Mouse (Mus musculus): ENCODE data around the gene Olfr589.
"Not testable (repeated sequence)": the region's sequence is repeated elsewhere in the genome, so short reads cannot be mapped to it uniquely, and the experiment has no call there.

The Olfr589 gene

DNA sequence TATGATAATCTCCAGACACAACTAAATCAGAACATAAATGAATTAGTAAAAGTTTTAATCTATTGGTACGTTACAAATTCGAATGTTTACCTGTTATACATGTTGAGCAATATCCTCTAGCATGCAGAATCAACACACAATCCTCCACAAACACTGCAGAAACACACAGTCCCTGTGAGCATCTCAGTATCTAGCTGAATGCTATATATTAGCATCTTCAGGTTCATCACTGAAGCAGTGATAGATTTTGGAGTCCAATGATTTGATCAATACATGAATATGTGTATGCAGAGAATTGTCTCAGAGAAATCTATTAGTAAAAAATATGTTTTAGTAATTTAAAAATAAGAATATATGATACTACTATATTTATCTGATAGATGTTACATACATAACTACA is at the start of gene Olfr589:
TSS of gene Olfr589 (minus strand) at position 101 of the 400 bp plus-strand sequence.
- DNase-seq (ENCODE audit: inconsistent age in 2 of 2, low spot score in 1 of 2): peak in 1 of 2 experiments; percentile 4

DNA sequence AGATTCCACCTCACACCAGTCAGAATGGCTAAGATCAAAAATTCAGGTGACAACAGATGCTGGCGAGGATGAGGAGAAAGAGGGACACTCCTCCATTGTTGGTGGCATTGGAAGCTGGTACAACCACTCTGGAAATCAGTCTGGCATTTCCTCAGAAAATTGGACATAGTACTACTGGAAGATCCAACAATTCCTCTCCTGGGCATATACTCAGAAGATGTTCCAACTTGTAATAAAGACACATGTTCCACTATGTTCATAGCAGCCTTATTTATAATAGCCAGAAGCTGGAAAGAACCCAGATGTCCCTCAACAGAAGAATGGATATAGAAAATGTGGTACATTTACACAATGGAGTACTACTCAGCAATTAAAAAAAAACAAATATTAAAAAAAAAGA is 28.3 kb upstream of the Olfr589 start, which contains the start of gene Olfr592:
TSS of gene Olfr592 (plus strand) at position 301 of the 400 bp plus-strand sequence.
- not testable (repeated sequence) for DNase-seq (ENCODE audit: inconsistent age in 2 of 2, low spot score in 1 of 2)

DNA sequence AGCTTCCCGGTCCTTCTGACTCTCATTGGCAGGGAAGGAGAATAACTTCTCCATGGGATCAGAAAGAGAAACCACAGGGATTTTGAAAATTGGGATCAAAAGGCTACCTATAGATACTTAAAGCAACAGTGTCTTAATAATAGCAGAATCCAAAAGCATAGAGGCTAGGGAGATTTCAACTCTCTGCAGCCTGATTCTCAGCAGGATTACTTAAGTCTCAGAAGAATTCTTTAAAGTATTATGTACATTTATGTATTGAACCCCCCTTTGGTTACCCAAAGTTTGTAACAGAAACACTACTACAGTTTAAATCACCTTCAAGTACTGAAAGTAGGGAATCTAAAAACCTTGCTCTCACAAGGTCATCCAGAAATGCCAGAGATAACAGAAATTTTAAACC is 22.1 kb upstream of the Olfr589 start, which contains the start of gene Olfr591:
TSS of gene Olfr591 (minus strand) at position 101 of the 400 bp plus-strand sequence.
- no peak for DNase-seq (ENCODE audit: inconsistent age in 2 of 2, low spot score in 1 of 2)

DNA sequence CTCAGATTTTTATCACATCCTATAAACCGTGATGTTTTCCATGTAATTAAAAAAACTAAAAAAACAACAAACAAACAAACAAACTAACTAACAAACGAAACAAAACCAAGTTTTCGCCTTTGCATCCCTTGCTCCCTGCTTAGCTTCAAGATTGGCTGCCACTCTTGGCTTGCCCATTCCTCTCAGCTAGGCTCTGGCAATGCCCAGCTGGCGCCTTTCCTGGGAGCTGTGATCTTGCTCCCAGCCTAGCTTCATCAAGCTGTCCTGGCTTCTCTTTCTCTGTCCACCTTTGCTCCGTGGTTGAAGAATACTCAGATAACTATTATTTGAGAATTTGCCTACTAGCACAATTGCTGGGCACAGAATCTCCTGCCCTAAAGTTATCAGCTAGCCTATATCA is 13.5 kb upstream of the Olfr589 start:
- no peak for DNase-seq (ENCODE audit: inconsistent age in 2 of 2, low spot score in 1 of 2)

DNA sequence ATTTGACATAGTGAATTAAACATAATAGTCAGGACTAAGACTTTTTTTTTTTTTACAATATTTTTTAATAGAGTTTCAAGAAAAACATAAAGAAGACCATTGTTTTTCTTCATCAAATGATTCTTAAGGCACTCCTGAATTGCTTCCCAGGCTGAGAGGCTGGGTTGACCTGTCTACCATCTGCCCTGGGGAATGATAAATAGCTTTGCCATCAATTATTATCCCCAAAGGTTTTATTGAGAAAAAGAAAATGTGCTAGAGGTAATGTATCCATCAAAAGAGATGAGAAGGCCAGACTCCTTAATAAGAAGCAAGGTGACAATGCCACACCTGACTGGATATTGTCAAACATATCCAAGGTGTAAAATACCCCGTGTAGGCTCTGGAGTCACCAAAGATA is 15.6 kb downstream of the Olfr589 start, which contains the start of gene Olfr588-ps1:
TSS of gene Olfr588-ps1 (plus strand) at position 301 of the 400 bp plus-strand sequence.
- no peak for DNase-seq (ENCODE audit: inconsistent age in 2 of 2, low spot score in 1 of 2)

DNA sequence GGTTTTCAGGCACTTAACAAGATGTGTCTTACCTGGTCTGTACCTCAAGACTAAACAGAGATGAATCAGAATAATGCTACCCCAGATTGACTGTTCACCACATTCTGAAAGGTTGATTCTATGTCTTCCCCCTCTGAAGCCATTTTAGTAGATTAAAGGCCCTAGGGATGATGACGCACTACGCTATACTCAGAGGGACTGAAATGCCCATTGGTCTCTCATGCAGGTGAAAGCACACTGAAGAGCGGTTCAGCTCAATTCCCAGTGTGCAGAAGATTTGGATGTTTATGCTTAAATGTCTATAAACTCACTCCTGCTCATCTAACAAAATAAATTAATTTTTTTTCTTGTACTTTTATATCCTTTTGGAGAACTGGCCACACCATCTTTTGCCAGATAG is 30.6 kb downstream of the Olfr589 start, which contains the start of gene Olfr586:
TSS of gene Olfr586 (minus strand) at position 101 of the 400 bp plus-strand sequence.
- no peak for DNase-seq (ENCODE audit: inconsistent age in 2 of 2, low spot score in 1 of 2)

DNA sequence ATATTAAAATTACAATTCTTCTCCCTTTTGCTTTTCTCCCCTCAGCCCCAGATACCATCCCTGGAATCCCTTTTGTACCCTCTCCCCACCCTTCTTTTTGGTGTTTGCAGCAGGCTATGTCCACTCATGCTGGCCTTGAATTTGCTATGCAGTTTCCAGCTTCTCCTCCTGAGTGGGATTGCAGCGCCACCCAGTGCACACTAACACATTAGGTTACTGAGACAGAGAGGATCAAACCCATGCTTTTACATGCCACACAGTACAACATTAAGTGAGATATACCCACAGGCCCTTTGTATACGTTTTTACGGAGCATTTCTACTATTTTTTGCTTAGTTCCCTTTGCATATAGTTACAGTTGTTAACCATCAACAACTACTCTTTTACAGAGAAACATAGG is 36.8 kb downstream of the Olfr589 start:
- peak in 1 of 2 experiments; percentile 20 for DNase-seq (ENCODE audit: inconsistent age in 2 of 2, low spot score in 1 of 2)

Data from adrenal gland, adult (tissue).